Mouse (Mus musculus) heart, adult 2 months (tissue): ENCODE data around the gene Nox3. TPM values are rescaled to one million over a fixed set of nuclear protein-coding genes. Genes with fewer than 3 reads are reported as not detected.

Source experiments
- DNase-seq, 2 experiments: peaks; one replicate each; pipeline ENCODE4 v3.0.0; 2021
- H3K27ac ChIP-seq: fragments of 200-600 bp; 2 replicates; pipeline ENCODE4 v1.8.1; 2022
- H3K27me3 ChIP-seq: fragments of 200-500 bp; 2 replicates; pipeline ENCODE4 v1.6.1; 2012; ENCODE audit warnings: mild to moderate bottlenecking, low read length, inconsistent platforms, mixed read lengths; ENCODE audit not compliant: control insufficient read depth, insufficient read depth
- H3K36me3 ChIP-seq: fragments of 200-500 bp; 2 replicates; pipeline ENCODE4 v1.6.1; 2012; ENCODE audit warnings: low read length, inconsistent platforms; ENCODE audit not compliant: control insufficient read depth, insufficient read depth
- H3K4me1 ChIP-seq: fragments of 200-500 bp; 2 replicates; pipeline ENCODE4 v1.6.1; 2011; ENCODE audit warnings: low read length; ENCODE audit not compliant: control insufficient read depth, insufficient read depth
- H3K4me3 ChIP-seq: fragments of 200-600 bp; 2 replicates; pipeline ENCODE4 v1.8.1; 2022
- H3K79me2 ChIP-seq: fragments of 200-500 bp; replicated peaks from 2 replicates; pipeline ENCODE4 v1.6.1; 2012; ENCODE audit warnings: mild to moderate bottlenecking, inconsistent platforms, low read length, moderate library complexity, mixed read lengths; ENCODE audit not compliant: control insufficient read depth, insufficient read depth
- H3K9ac ChIP-seq: fragments of 200-500 bp; 2 replicates; pipeline ENCODE4 v1.6.1; 2012; ENCODE audit warnings: low read depth, mild to moderate bottlenecking, control low read depth, inconsistent platforms, low read length, mixed read lengths
- CTCF ChIP-seq: fragments of 200-600 bp; IDR thresholded peaks from 2 replicates; pipeline ENCODE4 v1.8.1; 2022; ENCODE audit warnings: antibody characterized with exemption, mild to moderate bottlenecking, moderate library complexity
- EP300 ChIP-seq: fragments of 200-500 bp; IDR thresholded peaks from 2 replicates; pipeline ENCODE4 v1.6.1; 2011; ENCODE audit warnings: low read depth, low read length, control low read depth; ENCODE audit not compliant: insufficient read depth
- POLR2A ChIP-seq: fragments of 200-500 bp; IDR thresholded peaks from 2 replicates; pipeline ENCODE4 v1.6.1; 2011; ENCODE audit warnings: mild to moderate bottlenecking, low read depth, low read length, control low read depth; ENCODE audit not compliant: insufficient read depth
- WGBS: fragments of 180-500 bp; shearing (Covaris S2); methylation state at CpG from one replicate; pipeline ENCODE4 v1.1.7; 2018; 5-methylcytosine and 5-hydroxymethylcytosine counted together
- intact Hi-C: fragments of 180-260 bp; cut with DNase I; formaldehyde crosslinking; loops from one replicate; pipeline ENCODE4 v1.15.1; 2025
- long read RNA-seq: library from polyadenylated mRNA; stranded (forward); transcript quantifications from one replicate; pipeline ENCODE4 v2.0.0, GENCODE M21; 2021
- polyA plus RNA-seq: library from polyadenylated mRNA; depleted of rRNA; stranded (reverse); fragments of >200 nt; gene quantifications from 2 replicates; pipeline ENCODE4 v1.2.3, GENCODE M21; 2012; rRNA removed
- total RNA-seq, 2 experiments: library from RNA; stranded (reverse); gene quantifications; 2 replicates each; pipeline ENCODE4 v1.2.3; 2021

The Nox3 gene
- total RNA-seq (not detected), polyA plus RNA-seq (not detected in 2 replicates)
- long read RNA-seq: 0 reads

GRCm38 (mm10) chr17:3696161-3696560 lies at the start of gene Nox3:
Nox3 (minus strand) TSS chr17:3696261.
- H3K4me1 ChIP-seq: no peaks in the 10 kb centered on the region
- no peaks in the 10 kb centered on the region for H3K79me2 ChIP-seq
- H3K27ac ChIP-seq: no peak within 1 kb of the TSS
- 90% methylated on average over 9 of the region's 9 CpGs for WGBS
- TF ChIP-seq CTCF (no peak), EP300 (no peak), POLR2A (no peak)
- no peak for DNase-seq
- intact Hi-C loops: no loop called here
- no peaks in the 10 kb centered on the region for H3K27me3 ChIP-seq
- no peak within 1 kb of the TSS for H3K9ac ChIP-seq
- H3K4me3 ChIP-seq: no peak within 1 kb of the TSS
- no peaks in the 10 kb centered on the region for H3K36me3 ChIP-seq

GRCm38 (mm10) chr17:3744402-3744801 lies 48.3 kb upstream of the Nox3 start:
- WGBS: 55% methylated on average over 2 of the region's 2 CpGs
- no peaks in the 10 kb centered on the region for H3K36me3 ChIP-seq
- H3K4me1 ChIP-seq: peaks cover 1% of the 10 kb centered on the region; the same call in 1 of the 2 replicates
- no peaks in the 10 kb centered on the region for H3K79me2 ChIP-seq
- no peak overlapping the region for H3K27ac ChIP-seq
- H3K9ac ChIP-seq: no peak overlapping the region
- no peak for DNase-seq
- no peak overlapping the region for H3K4me3 ChIP-seq
- no peaks in the 10 kb centered on the region for H3K27me3 ChIP-seq
- intact Hi-C loops: no loop called here
- TF ChIP-seq EP300: no peak
- TF ChIP-seq POLR2A: no peak
- no peak for TF ChIP-seq CTCF

- Histone ChIP-seq H3K4me1 (no peaks in the 10 kb centered on the region), H3K27me3 (no peaks in the 10 kb centered on the region), H3K4me3 (no peak overlapping the region), H3K9ac (no peak overlapping the region), H3K27ac (no peak overlapping the region), H3K79me2 (no peaks in the 10 kb centered on the region), H3K36me3 (no peaks in the 10 kb centered on the region)
- WGBS: 59% methylated on average over 2 of the region's 2 CpGs
- TF ChIP-seq EP300: no peak
- no peak for TF ChIP-seq POLR2A
- no peak for TF ChIP-seq CTCF
- DNase-seq: no peak
- intact Hi-C loops: no loop called here
Measured at GRCm38 (mm10) chr17:3736936-3737335, 40.9 kb upstream of the Nox3 start.

- Histone ChIP-seq H3K4me1 (no peaks in the 10 kb centered on the region), H3K27me3 (no peaks in the 10 kb centered on the region), H3K36me3 (no peaks in the 10 kb centered on the region), H3K27ac (no peak overlapping the region), H3K9ac (no peak overlapping the region), H3K4me3 (no peak overlapping the region), H3K79me2 (no peaks in the 10 kb centered on the region)
- intact Hi-C loops: no loop called here
- no peak for TF ChIP-seq CTCF
- TF ChIP-seq EP300: no peak
- DNase-seq: no peak
Measured at GRCm38 (mm10) chr17:3734286-3734685, 38.2 kb upstream of the Nox3 start.

- intact Hi-C loops: no loop called here
- Histone ChIP-seq H3K4me3 (no peak overlapping the region), H3K27ac (no peak overlapping the region), H3K4me1 (no peaks in the 10 kb centered on the region), H3K79me2 (no peaks in the 10 kb centered on the region), H3K9ac (no peak overlapping the region), H3K36me3 (no peaks in the 10 kb centered on the region), H3K27me3 (no peaks in the 10 kb centered on the region)
- 95% methylated on average over 1 of the region's 1 CpGs for WGBS
- DNase-seq: no peak
- TF ChIP-seq EP300 (no peak), POLR2A (no peak), CTCF (no peak)
Measured at GRCm38 (mm10) chr17:3705350-3705930, 9.4 kb upstream of the Nox3 start.

- H3K36me3 ChIP-seq: no peaks in the 10 kb centered on the region
- no peaks in the 10 kb centered on the region for H3K4me1 ChIP-seq
- DNase-seq: no peak
- no peak overlapping the region for H3K4me3 ChIP-seq
- no peak for TF ChIP-seq POLR2A
- no peak overlapping the region for H3K9ac ChIP-seq
- H3K27me3 ChIP-seq: no peaks in the 10 kb centered on the region
- no peak overlapping the region for H3K27ac ChIP-seq
- intact Hi-C loops: no loop called here
- WGBS: 41% methylated on average over 3 of the region's 3 CpGs
- H3K79me2 ChIP-seq: no peaks in the 10 kb centered on the region
Measured at GRCm38 (mm10) chr17:3702320-3702719, 6.3 kb upstream of the Nox3 start.
